Mouse (Mus musculus): ENCODE data around the gene Medag. TPM values are rescaled to one million over a fixed set of nuclear protein-coding genes. Genes with fewer than 3 reads are reported as not detected.

Medag gene
- polyA plus RNA-seq, 1 experiment: 0.61 TPM

DNA sequence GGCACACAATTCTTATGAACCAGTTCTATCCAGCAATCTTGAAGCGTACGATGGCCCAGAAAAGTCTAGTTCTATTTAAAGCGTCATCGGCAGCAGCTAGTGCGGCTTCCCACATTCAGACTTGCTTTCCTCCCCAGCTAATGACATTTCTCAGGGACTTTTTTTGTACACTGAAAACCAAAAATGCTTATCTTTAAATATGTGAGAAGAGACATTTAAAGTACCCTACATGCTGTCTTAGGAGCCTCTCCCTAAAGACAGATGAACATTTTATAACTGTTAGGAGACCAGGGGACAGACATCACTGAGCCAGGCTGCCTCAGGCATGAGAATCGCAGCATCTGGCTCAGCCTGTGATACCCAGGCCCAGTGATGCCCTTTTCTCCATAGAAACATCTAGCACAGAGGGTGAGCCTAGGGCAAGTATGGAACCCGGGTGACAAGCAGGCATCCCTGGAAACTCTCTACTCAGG, 39.7 kb downstream of the Medag start:
- H3ac ChIP-seq (ENCODE audit: control insufficient read depth, insufficient read length): no peak overlapping the region
- TF ChIP-seq USF1 (IDR thresholded peaks at IDR 0.05; ENCODE audit: low read depth) (no peak), MYOG (IDR thresholded peaks at IDR 0.05; ENCODE audit: control insufficient read depth in 1 of 3, insufficient read depth in 1 of 3, insufficient read length in 2 of 3, low read depth in 2 of 3) (no peak), MAX (IDR thresholded peaks at IDR 0.05; ENCODE audit: low read depth) (no peak), CEBPB (IDR thresholded peaks at IDR 0.05; ENCODE audit: insufficient read depth, poor library complexity, severe bottlenecking) (no peak), E2F4 (IDR thresholded peaks at IDR 0.05; ENCODE audit: insufficient read depth) (no peak), TCF3 (IDR thresholded peaks at IDR 0.05; ENCODE audit: insufficient read length, low read depth) (no peak), REST (IDR thresholded peaks at IDR 0.05; ENCODE audit: insufficient read depth, insufficient read length) (no peak), MYOD1 (IDR thresholded peaks at IDR 0.05; ENCODE audit: control insufficient read depth in 1 of 3, insufficient read length in 2 of 3, low read depth in 2 of 3) (no peak), POLR2A (IDR thresholded peaks at IDR 0.05; ENCODE audit: insufficient read length, low read depth) (no peak)
- H3K4me3 ChIP-seq: no peak overlapping the region
- no peaks in the 10 kb centered on the region for H3K79me2 ChIP-seq (ENCODE audit: control insufficient read depth, insufficient read depth)
- H3K36me3 ChIP-seq (ENCODE audit: control insufficient read depth, insufficient read depth): no peaks in the 10 kb centered on the region
- no peaks in the 10 kb centered on the region for H3K27me3 ChIP-seq (ENCODE audit: control insufficient read depth, insufficient read depth, insufficient read length)
- H3K4me2 ChIP-seq (ENCODE audit: low read depth): no peak overlapping the region

DNA sequence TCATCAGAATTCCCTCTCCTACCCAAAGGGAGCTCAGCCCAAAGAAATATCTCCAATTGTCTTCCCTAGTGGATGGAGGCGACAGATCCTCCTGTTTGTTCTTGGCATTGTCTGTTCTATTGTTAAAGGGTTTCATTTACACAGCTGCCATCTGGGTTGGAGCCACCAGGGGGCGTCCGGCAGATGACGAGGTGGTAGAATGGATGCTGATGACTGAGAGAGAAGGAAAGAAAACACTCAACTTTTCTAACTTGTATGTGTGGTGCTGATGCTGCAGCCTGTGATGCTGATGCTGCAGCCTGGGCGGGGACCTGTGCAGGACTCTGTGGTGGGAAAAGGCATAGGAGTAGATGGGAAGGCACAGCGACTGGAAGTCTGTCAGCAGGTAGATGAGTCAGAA, 42.7 kb downstream of the Medag start:
- H3K27me3 ChIP-seq (ENCODE audit: control insufficient read depth, insufficient read depth, insufficient read length): no peaks in the 10 kb centered on the region
- no peaks in the 10 kb centered on the region for H3K36me3 ChIP-seq (ENCODE audit: control insufficient read depth, insufficient read depth)
- TF ChIP-seq MYOD1 (IDR thresholded peaks at IDR 0.05; ENCODE audit: control insufficient read depth in 1 of 3, insufficient read length in 2 of 3, low read depth in 2 of 3) (no peak), POLR2AphosphoS2 (IDR thresholded peaks at IDR 0.05; ENCODE audit: insufficient read length, low read depth) (no peak), TCF12 (IDR thresholded peaks at IDR 0.05; ENCODE audit: insufficient read depth, poor library complexity, severe bottlenecking) (no peak), E2F4 (IDR thresholded peaks at IDR 0.05; ENCODE audit: insufficient read depth) (no peak), USF1 (IDR thresholded peaks at IDR 0.05; ENCODE audit: low read depth) (no peak), REST (IDR thresholded peaks at IDR 0.05; ENCODE audit: insufficient read depth, insufficient read length) (no peak), MAX (IDR thresholded peaks at IDR 0.05; ENCODE audit: low read depth) (no peak), MYOG (IDR thresholded peaks at IDR 0.05; ENCODE audit: control insufficient read depth in 1 of 3, insufficient read depth in 1 of 3, insufficient read length in 2 of 3, low read depth in 2 of 3) (peak in 1 of 3 experiments; percentile 9)
- H3K4me3 ChIP-seq: no peak overlapping the region
- no peak overlapping the region for H3K4me2 ChIP-seq (ENCODE audit: low read depth)
- no peak overlapping the region for H3ac ChIP-seq (ENCODE audit: control insufficient read depth, insufficient read length)
- H3K79me2 ChIP-seq (ENCODE audit: control insufficient read depth, insufficient read depth): no peaks in the 10 kb centered on the region

DNA sequence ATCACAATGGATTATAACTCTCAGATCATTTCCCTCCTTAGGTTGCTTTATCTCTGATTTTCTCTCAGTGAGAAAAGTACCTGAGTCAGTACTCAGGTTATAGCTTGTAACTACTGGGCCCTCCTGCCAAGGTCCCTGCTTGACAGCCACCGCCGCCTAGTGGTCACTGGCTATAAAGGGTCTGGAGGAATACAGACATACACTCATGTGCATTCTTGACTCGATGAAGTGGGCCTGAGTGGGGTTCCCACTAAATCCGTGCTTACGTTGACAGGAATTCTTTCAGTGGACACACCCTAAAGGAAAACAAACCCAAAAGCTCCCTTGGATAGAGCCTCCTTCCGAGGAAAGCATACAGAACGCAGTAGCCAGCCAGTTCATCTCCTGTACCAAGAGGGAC, 45.0 kb downstream of the Medag start:
- Histone ChIP-seq H3K4me2 (ENCODE audit: low read depth) (no peak overlapping the region), H3K4me3 (no peak overlapping the region), H3K36me3 (ENCODE audit: control insufficient read depth, insufficient read depth) (no peaks in the 10 kb centered on the region), H3ac (ENCODE audit: control insufficient read depth, insufficient read length) (no peak overlapping the region), H3K27me3 (ENCODE audit: control insufficient read depth, insufficient read depth, insufficient read length) (no peaks in the 10 kb centered on the region), H3K79me2 (ENCODE audit: control insufficient read depth, insufficient read depth) (no peaks in the 10 kb centered on the region)
- TF ChIP-seq USF1 (IDR thresholded peaks at IDR 0.05; ENCODE audit: low read depth) (no peak), E2F4 (IDR thresholded peaks at IDR 0.05; ENCODE audit: insufficient read depth) (no peak), POLR2A (IDR thresholded peaks at IDR 0.05; ENCODE audit: insufficient read length, low read depth) (no peak), REST (IDR thresholded peaks at IDR 0.05; ENCODE audit: insufficient read depth, insufficient read length) (no peak), MAX (IDR thresholded peaks at IDR 0.05; ENCODE audit: low read depth) (no peak)

DNA sequence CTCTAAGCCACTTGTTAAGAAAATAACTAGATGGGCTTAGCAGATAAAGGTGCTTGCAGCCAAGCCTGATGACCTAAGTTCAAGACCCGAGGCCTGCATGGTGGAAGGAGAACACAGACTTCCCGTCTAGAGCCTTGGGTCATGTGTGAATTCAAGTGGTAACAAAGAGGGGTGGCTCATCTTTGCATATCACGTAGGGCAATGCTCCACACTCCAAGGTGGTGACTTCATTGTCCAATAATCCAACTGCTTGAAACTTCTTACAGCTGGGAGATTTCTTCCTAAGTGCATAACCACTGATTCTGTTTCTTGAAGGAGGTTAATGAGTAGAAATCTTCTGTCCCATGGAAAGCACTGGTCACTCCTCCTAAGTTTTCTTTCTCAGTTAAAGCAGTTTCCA, 50.5 kb downstream of the Medag start:
- Histone ChIP-seq H3ac (ENCODE audit: control insufficient read depth, insufficient read length) (no peak overlapping the region), H3K36me3 (ENCODE audit: control insufficient read depth, insufficient read depth) (no peaks in the 10 kb centered on the region), H3K79me2 (ENCODE audit: control insufficient read depth, insufficient read depth) (no peaks in the 10 kb centered on the region), H3K27me3 (ENCODE audit: control insufficient read depth, insufficient read depth, insufficient read length) (no peaks in the 10 kb centered on the region), H3K4me2 (ENCODE audit: low read depth) (peak overlapping the region; percentile 44), H3K4me3 (no peak overlapping the region)
- TF ChIP-seq USF1 (IDR thresholded peaks at IDR 0.05; ENCODE audit: low read depth): no peak
- TF ChIP-seq TCF3 (IDR thresholded peaks at IDR 0.05; ENCODE audit: insufficient read length, low read depth): no peak
- TF ChIP-seq POLR2AphosphoS2 (IDR thresholded peaks at IDR 0.05; ENCODE audit: insufficient read length, low read depth): no peak
- TF ChIP-seq MYOG (IDR thresholded peaks at IDR 0.05; ENCODE audit: control insufficient read depth in 1 of 3, insufficient read depth in 1 of 3, insufficient read length in 2 of 3, low read depth in 2 of 3): no peak
- no peak for TF ChIP-seq MAX (IDR thresholded peaks at IDR 0.05; ENCODE audit: low read depth)
- TF ChIP-seq MYOD1 (IDR thresholded peaks at IDR 0.05; ENCODE audit: control insufficient read depth in 1 of 3, insufficient read length in 2 of 3, low read depth in 2 of 3): no peak
- TF ChIP-seq TCF12 (IDR thresholded peaks at IDR 0.05; ENCODE audit: insufficient read depth, poor library complexity, severe bottlenecking): no peak
- TF ChIP-seq POLR2A (IDR thresholded peaks at IDR 0.05; ENCODE audit: insufficient read length, low read depth): no peak
- TF ChIP-seq E2F4 (IDR thresholded peaks at IDR 0.05; ENCODE audit: insufficient read depth): no peak
- no peak for TF ChIP-seq CEBPB (IDR thresholded peaks at IDR 0.05; ENCODE audit: insufficient read depth, poor library complexity, severe bottlenecking)
- TF ChIP-seq REST (IDR thresholded peaks at IDR 0.05; ENCODE audit: insufficient read depth, insufficient read length): no peak

DNA sequence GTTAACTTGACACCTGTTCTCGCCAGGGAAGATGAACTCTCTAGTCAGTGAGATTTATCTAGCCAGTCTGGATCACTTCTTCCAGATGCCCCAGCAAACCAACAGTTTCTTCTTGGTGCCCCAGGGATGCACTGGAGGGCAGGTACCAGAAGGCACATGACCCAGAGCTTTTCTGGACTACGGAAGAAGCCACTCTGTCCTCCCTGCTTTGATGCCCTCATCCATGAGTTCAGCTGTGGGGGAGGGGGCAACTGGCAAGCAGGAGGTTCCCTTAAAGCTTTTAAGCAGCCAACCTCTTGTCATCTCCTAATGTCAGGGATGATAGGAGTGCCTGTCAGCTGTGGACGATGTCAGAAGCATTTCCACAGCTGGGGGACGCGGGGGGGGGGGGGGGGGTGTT, 53.8 kb downstream of the Medag start:
- H3K4me3 ChIP-seq: no peak overlapping the region
- no peaks in the 10 kb centered on the region for H3K79me2 ChIP-seq (ENCODE audit: control insufficient read depth, insufficient read depth)
- TF ChIP-seq POLR2A (IDR thresholded peaks at IDR 0.05; ENCODE audit: insufficient read length, low read depth): no peak
- TF ChIP-seq E2F4 (IDR thresholded peaks at IDR 0.05; ENCODE audit: insufficient read depth): no peak
- TF ChIP-seq CEBPB (IDR thresholded peaks at IDR 0.05; ENCODE audit: insufficient read depth, poor library complexity, severe bottlenecking): no peak
- peak in 1 of 3 experiments; percentile 7 for TF ChIP-seq MYOD1 (IDR thresholded peaks at IDR 0.05; ENCODE audit: control insufficient read depth in 1 of 3, insufficient read length in 2 of 3, low read depth in 2 of 3)
- H3K4me2 ChIP-seq (ENCODE audit: low read depth): no peak overlapping the region
- no peaks in the 10 kb centered on the region for H3K36me3 ChIP-seq (ENCODE audit: control insufficient read depth, insufficient read depth)
- no peaks in the 10 kb centered on the region for H3K27me3 ChIP-seq (ENCODE audit: control insufficient read depth, insufficient read depth, insufficient read length)
- no peak overlapping the region for H3ac ChIP-seq (ENCODE audit: control insufficient read depth, insufficient read length)

Data from myocyte (in vitro differentiated cells).